Mouse (Mus musculus) kidney, embryonic 15.5 days (tissue): Measurements from ENCODE around the gene Gm28374. TPM values are rescaled to one million over a fixed set of nuclear protein-coding genes. Genes with fewer than 3 reads are reported as not detected.
"Not testable (repeated sequence)": the region's sequence is repeated elsewhere in the genome, so short reads cannot be mapped to it uniquely, and the experiment has no call there.

ENCODE experiments used
- ATAC-seq: fragments of 200-750 bp; cut with Nextera tagmentation; replicated peaks from 2 replicates; pipeline ENCODE4 v1.8.0; 2017; ENCODE audit warnings: moderate TSS enrichment; ENCODE audit not compliant: low FRiP score
- H3K27ac ChIP-seq: fragments of 300-500 bp; sonication (generic); 2 replicates; pipeline ENCODE4 v1.5.1; 2015; ENCODE audit warnings: mild to moderate bottlenecking, inconsistent platforms
- H3K27me3 ChIP-seq: fragments of 300-500 bp; sonication (generic); 2 replicates; pipeline ENCODE4 v1.6.1; 2015; ENCODE audit warnings: inconsistent platforms
- H3K36me3 ChIP-seq: fragments of 300-500 bp; sonication (generic); 2 replicates; pipeline ENCODE4 v1.6.1; 2015; ENCODE audit warnings: inconsistent platforms
- H3K4me1 ChIP-seq: fragments of 300-500 bp; sonication (generic); 2 replicates; pipeline ENCODE4 v1.6.1; 2015; ENCODE audit warnings: inconsistent platforms
- H3K4me2 ChIP-seq: fragments of 300-500 bp; sonication (generic); 2 replicates; pipeline ENCODE4 v1.6.1; 2015; ENCODE audit warnings: moderate library complexity, mild to moderate bottlenecking, inconsistent platforms
- H3K4me3 ChIP-seq: fragments of 300-500 bp; sonication (generic); replicated peaks from 2 replicates; pipeline ENCODE4 v1.5.1; 2015; ENCODE audit warnings: mild to moderate bottlenecking, inconsistent platforms
- H3K9ac ChIP-seq: fragments of 300-500 bp; sonication (generic); 2 replicates; pipeline ENCODE4 v1.6.1; 2015; ENCODE audit warnings: mild to moderate bottlenecking, inconsistent platforms
- H3K9me3 ChIP-seq: fragments of 300-500 bp; sonication (generic); replicated peaks from 2 replicates; pipeline ENCODE4 v1.6.1; 2016; ENCODE audit warnings: inconsistent platforms
- WGBS: fragments of 180-500 bp; shearing (Covaris S2); methylation state at CpG from one replicate; pipeline ENCODE4 v1.1.7; 2015; ENCODE audit warnings: mixed read lengths; 5-methylcytosine and 5-hydroxymethylcytosine counted together
- polyA plus RNA-seq: library from polyadenylated mRNA; unstranded; fragments of >200 nt; fragmentation: Nextera tagmentation; extraction: Ambion mirVana; gene quantifications from 2 replicates; pipeline ENCODE4 v1.2.1, GENCODE M21; 2015

Gm28374 gene
- polyA plus RNA-seq, 1 experiment from 2014 or later, result 1.6 TPM

DNA sequence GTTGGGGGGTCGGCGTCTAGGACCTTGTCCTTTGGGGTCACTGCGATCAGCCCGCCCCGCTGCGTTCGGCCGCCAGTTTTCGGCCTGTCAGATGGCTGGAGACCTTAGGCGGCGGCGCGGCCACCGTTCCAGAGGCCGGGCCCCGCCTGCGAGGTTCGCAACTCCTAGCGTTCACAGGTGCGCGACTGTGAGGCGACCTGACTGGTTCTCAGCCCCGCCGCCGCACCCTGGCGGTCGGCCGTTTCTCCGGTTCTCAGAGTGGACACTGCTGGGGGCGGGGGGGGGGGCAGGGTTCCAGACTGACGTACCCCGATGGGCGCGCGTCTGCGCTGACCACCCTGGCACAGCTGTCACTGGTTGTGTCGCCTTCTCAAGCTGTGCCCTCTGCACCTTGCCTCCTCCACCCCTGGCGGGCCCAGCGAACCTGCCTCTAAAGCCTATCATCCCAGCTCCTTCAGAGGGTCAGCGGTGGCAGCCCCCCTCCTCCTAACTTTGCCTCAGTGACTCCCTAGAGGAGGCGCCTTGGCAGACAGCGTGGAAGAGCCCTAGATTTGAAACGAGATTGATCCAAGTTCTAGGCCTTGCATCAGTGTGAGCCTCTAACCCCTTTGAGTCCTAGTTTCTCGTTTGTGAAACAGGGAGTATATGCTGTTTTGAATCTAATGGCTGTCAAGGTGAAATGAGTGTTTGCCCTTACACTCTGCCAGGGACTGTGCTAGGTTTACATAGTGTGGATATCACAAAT is 34.7 kb downstream of the Gm28374 start:
- peak overlapping the region; percentile 99 for H3K4me3 ChIP-seq
- peak overlapping the region; percentile 99 for H3K27ac ChIP-seq
- 1% methylated on average over 44 of the region's 44 CpGs for WGBS
- peak; percentile 10; the same call in 1 of the 2 replicates for ATAC-seq
- no peaks in the 10 kb centered on the region for H3K27me3 ChIP-seq
- H3K4me1 ChIP-seq, result peaks cover 28% of the 10 kb centered on the region
- no peaks in the 10 kb centered on the region for H3K9me3 ChIP-seq
- H3K36me3 ChIP-seq, result peaks cover 43% of the 10 kb centered on the region
- H3K4me2 ChIP-seq, result peak overlapping the region; percentile 86
- H3K9ac ChIP-seq, result peak overlapping the region; percentile 88

DNA sequence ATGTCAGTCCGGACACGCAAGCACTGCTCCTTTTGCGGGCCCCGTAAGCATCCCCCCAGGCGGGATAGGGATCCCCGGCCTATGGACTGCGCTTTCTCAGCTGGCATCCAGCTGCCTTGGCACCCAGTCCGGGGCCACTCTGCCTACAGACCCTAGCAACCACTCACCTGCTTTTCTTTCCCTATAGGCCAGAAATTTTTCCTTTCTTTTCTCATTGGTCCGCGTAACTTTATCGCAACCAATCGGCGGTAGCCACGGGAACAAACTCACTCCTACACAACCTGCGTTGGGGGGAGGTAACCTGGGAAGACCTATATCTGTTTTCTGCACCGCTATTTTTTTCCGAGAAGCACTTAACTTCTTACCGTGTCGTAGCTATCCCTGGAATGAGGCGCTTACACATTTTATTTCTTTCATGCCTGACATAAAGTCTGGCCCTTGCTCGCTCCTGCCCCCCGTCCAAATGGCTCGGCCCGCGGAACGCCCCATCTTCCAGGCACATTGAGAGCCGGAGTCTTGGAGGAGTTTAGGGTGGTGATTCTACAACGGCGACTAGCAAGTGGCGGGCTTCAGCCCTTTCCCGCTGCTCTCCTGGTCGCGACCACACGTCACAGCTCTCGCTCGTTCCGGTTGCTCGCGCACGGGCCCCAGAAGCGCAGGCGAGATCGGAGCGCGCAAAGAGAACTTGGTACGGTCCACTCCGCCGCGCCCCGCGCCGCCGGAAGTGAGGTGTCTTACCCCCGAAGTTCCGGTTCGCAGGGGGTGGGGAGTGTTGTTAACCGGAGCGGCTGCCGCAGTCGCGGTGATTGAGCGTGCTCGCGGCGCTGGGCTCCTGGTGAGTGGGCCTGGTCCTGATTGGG is 35.5 kb downstream of the Gm28374 start, which contains the start of gene Syvn1:
Gene Syvn1, plus strand, starts transcription at position 283 of the 860 bp plus-strand sequence.
- Histone ChIP-seq H3K4me3 (peak within 1 kb of the TSS; percentile 99), H3K9me3 (no peaks in the 10 kb centered on the region), H3K9ac (peak within 1 kb of the TSS; percentile 88), H3K4me2 (peak within 1 kb of the TSS; percentile 86), H3K27ac (peak within 1 kb of the TSS; percentile 99), H3K36me3 (peaks cover 35% of the 10 kb centered on the region), H3K4me1 (peaks cover 36% of the 10 kb centered on the region), H3K27me3 (no peaks in the 10 kb centered on the region)
- under 1% methylated on average over 65 of the region's 65 CpGs for WGBS
- ATAC-seq, result peak; percentile 91

DNA sequence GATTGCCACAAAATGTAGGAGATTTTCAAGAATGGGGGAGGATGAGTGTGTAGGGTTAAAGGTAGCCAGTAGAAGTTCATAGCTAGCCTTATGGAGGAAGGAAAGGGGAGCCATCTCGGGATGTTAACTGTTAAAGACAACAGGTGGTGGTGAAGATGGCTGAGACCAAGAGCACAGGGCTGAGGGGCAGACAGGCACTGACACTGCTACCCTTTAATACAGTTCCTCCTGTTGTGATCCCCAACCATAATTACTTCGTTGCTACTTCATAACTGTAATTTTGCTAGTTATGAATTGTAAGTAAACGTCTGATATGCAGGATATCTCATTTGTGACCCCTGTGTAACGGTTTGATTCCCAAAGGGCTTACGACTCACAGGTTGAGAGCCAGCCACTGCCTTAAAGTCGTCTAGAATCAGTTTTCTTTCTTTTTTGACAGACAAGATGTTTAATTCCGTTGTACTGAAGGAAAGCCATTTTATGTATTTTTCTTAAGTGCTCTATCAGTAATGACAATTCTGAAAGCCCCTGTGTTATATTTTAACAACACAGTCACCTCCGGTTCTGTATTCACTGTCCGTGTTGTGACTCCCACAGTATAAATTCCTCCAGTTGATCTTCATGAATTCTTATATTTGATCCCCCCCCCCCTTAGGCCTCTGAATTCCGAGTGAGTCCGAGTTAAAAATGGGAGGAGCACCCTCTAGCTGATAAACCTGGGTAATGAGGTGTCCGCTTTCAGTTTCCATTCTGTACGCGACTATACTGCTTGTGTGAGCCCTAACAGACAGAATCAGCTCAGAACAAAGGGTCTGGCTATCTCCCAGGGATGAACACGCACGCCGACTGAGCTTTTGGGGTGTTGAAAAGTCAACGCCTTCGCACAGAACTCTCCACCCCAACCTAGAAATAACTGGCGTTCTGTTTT is 36.4 kb downstream of the Gm28374 start:
- no peaks in the 10 kb centered on the region for H3K27me3 ChIP-seq
- WGBS, result 17% methylated on average over 20 of the region's 20 CpGs
- H3K36me3 ChIP-seq, result peaks cover 26% of the 10 kb centered on the region
- H3K4me1 ChIP-seq, result peaks cover 38% of the 10 kb centered on the region
- peak overlapping the region; percentile 88 for H3K9ac ChIP-seq
- H3K9me3 ChIP-seq, result no peaks in the 10 kb centered on the region
- peak overlapping the region; percentile 99 for H3K27ac ChIP-seq
- no peak for ATAC-seq
- H3K4me3 ChIP-seq, result peak overlapping the region; percentile 99
- peak overlapping the region; percentile 86 for H3K4me2 ChIP-seq

DNA sequence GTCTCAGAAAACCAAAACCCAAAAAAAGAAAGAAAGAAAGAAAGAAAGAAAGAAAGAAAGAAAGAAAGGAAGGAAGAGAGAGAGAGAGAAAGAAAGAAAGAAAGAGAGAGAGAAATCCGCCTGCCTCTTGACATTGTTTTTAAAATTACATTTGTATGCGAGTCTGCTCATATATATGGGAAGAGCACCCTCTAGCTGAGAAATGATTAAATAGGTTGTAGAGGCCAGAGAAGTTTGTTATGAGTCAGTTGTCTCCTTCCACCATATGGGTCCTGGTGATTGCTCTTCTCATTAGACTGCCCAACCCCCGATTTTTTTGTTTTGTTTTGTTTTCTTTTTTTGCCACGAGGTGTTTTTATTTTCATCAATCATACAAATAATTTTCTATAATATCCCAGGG is 38.0 kb downstream of the Gm28374 start:
- H3K27me3 ChIP-seq, H3K9me3 ChIP-seq, ATAC-seq, H3K27ac ChIP-seq, H3K9ac ChIP-seq, H3K4me3 ChIP-seq, H3K4me2 ChIP-seq: not testable (repeated sequence)
- 63% methylated on average over 4 of the region's 4 CpGs for WGBS
- peaks cover 11% of the 10 kb centered on the region for H3K36me3 ChIP-seq
- H3K4me1 ChIP-seq, result peaks cover 38% of the 10 kb centered on the region

DNA sequence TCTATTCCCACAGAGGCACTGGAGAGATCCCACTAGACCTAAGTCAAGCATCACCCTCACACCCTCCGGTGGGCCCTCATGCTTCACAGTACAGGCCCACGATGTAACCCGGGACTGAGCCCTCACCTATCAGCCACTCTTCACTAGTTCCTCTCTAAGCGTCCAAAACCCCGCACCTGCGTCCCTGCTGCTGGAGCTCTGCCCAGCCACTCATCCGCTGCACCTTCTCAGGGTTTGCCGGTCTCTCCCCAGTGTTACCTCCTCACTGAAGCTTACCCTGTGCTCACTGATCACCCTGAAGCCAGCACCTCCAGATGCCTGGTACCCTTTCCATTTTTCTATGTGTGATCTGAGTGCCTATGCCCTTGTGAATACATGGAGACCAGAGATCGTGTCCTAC is 39.8 kb downstream of the Gm28374 start:
- Histone ChIP-seq H3K9ac (0 out of 2 replicates have a peak overlapping the region, but pooled peaks have one; percentile 10), H3K27me3 (no peaks in the 10 kb centered on the region), H3K27ac (peak overlapping the region; percentile 56; the same call in 1 of the 2 replicates), H3K9me3 (no peaks in the 10 kb centered on the region), H3K4me3 (no peak overlapping the region), H3K4me2 (no peak overlapping the region), H3K36me3 (no peaks in the 10 kb centered on the region), H3K4me1 (peaks cover 22% of the 10 kb centered on the region)
- no peak for ATAC-seq
- WGBS, result 83% methylated on average over 9 of the region's 9 CpGs

DNA sequence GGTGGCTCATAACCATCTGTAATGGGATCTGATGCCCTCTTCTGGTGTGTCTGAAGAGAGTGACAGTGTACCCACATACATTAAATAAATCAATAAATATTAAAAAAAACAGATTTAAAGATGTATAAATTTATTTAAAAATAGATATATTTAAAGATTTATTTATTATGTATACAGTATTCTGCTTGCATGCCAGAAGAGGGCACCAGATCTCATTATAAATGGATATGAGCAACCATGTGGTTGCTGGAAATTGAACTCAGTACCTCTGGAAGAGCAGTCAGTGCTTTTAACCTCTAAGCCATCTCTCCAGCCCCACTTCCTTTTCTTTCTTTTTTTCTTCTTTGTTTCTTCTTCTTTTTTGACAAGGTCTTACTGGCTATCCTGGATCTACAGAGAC is 42.1 kb downstream of the Gm28374 start:
- no peak overlapping the region for H3K27ac ChIP-seq

DNA sequence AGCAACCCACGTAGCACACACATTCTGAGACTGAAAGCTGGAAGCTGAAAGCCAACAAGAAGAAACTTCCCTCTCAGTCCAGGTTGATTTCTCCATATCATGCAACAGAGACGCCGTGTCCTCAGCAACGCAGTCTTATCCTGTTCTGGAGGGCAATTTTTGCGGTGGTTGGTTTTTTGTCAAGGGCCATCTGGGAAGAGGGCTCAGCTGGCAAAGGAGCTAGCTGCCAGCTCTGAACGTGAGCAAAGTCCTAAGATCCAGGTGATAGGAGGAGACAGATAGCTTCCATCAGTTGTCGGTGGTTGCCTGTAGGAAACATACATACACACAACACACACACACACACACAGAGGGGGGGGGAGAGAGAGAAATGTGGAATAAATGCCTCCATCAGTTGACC is 43.7 kb downstream of the Gm28374 start:
- H3K9ac ChIP-seq, result no peak overlapping the region
- H3K4me1 ChIP-seq, result peaks cover 11% of the 10 kb centered on the region
- H3K9me3 ChIP-seq, result no peaks in the 10 kb centered on the region
- no peak overlapping the region for H3K4me3 ChIP-seq
- H3K36me3 ChIP-seq, result no peaks in the 10 kb centered on the region
- no peaks in the 10 kb centered on the region for H3K27me3 ChIP-seq
- H3K4me2 ChIP-seq, result no peak overlapping the region
- no peak for ATAC-seq
- 82% methylated on average over 7 of the region's 7 CpGs for WGBS
- no peak overlapping the region for H3K27ac ChIP-seq

More for the DNA sequence above, 42.1 kb downstream of the Gm28374 start:
- no peak overlapping the region for H3K4me2 ChIP-seq
- peaks cover 12% of the 10 kb centered on the region for H3K4me1 ChIP-seq
- no peaks in the 10 kb centered on the region for H3K36me3 ChIP-seq
- no peak overlapping the region for H3K9ac ChIP-seq
- no peaks in the 10 kb centered on the region for H3K27me3 ChIP-seq
- H3K4me3 ChIP-seq, result no peak overlapping the region
- ATAC-seq, result no peak
- no peaks in the 10 kb centered on the region for H3K9me3 ChIP-seq

DNA sequence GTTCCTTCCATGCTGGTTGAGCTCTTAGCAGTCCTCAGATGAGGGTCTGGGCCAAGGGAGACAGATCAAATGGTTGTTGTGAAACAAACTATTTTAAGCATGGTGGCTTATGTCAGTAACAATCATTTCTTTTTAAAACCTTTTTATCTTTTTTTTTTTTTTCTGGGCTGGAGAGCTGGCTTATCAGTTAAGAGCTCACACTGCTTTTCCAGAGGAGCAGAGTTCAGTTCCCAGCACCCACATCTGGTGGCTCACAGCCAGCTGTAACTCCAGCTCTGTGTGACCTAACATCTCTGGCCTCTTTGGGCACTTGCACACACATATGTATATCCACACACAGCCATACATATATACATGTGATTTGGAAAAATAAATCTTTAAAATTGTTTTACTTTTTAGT is 44.4 kb downstream of the Gm28374 start:
- Histone ChIP-seq H3K36me3 (no peaks in the 10 kb centered on the region), H3K4me1 (peaks cover 11% of the 10 kb centered on the region), H3K9me3 (no peaks in the 10 kb centered on the region), H3K9ac (no peak overlapping the region), H3K27me3 (no peaks in the 10 kb centered on the region), H3K4me3 (no peak overlapping the region), H3K4me2 (no peak overlapping the region), H3K27ac (no peak overlapping the region)
- ATAC-seq, result no peak

DNA sequence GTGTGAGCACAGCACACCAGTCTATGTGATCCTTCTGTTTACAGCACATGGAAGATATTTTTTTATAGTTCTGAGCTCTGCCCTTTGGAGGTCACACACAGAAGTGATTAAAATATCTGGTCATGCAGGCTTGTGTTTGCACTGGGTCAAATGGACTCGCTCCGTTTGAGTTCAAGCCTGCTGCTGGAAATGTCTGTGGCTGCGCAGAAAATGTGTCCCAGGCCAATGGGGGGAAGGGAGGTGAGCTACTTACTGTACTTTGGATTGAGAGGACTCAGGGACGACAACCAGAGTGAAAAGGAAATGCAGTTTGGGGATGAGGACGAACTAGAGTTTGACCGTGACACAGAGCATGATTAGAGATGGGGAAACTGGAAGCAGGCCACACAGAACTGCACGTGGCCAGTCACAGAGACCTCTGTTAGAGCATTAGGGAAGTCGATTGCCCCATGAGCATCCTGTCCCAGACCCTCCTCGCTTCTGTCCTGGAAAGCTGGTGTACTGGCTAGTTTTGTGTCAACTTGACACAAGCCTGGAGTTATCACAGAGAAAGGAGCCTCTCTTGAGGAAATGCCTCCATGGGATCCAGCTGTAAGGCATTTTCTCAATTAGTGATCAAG is 46.0 kb downstream of the Gm28374 start:
- Histone ChIP-seq H3K27ac (no peak overlapping the region), H3K4me3 (no peak overlapping the region), H3K4me2 (no peak overlapping the region), H3K4me1 (no peaks in the 10 kb centered on the region), H3K9ac (no peak overlapping the region), H3K27me3 (no peaks in the 10 kb centered on the region), H3K36me3 (no peaks in the 10 kb centered on the region), H3K9me3 (no peaks in the 10 kb centered on the region)
- ATAC-seq, result no peak
- 70% methylated on average over 9 of the region's 9 CpGs for WGBS

DNA sequence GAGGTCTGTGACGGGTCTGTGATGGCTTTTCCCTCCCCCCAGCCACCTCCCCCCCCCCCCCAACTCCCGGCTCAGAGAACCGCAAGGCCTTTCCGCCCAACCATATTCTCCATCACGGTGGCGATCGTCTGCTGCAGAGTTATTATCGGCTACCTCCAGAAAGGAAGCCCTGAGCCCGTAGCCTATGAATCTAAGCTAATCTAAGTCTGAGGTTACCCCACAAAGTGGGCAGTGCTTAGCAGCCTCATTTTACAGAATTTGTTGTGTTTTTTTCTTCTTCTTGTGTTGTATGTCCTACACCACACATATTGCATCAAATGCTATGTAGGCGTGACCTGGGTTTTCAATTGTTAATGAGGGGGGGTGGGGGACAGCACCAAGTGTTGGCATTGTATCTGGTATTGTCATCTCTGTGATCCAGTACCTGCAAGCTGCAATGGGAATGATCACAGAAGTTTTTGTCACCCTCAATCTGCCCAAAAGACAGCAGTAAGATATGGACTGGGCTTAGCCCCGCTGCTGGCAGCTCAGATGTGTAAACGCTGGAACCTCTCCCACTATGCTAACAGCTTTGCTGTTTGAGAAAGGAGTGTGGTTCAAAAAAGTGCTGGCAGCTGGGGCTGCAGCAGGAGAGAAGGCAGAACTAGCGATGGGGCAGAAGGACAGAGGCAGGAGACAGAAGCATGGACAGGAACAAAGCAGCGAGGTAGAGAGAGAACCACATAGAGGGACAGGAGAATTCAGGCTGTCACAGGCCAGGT is 51.4 kb downstream of the Gm28374 start:
- no peaks in the 10 kb centered on the region for H3K9me3 ChIP-seq
- no peak overlapping the region for H3K9ac ChIP-seq
- H3K4me1 ChIP-seq, result no peaks in the 10 kb centered on the region
- WGBS, result 75% methylated on average over 14 of the region's 14 CpGs
- H3K36me3 ChIP-seq, result no peaks in the 10 kb centered on the region
- no peak for ATAC-seq
- no peak overlapping the region for H3K4me2 ChIP-seq
- H3K4me3 ChIP-seq, result no peak overlapping the region
- no peaks in the 10 kb centered on the region for H3K27me3 ChIP-seq
- no peak overlapping the region for H3K27ac ChIP-seq

DNA sequence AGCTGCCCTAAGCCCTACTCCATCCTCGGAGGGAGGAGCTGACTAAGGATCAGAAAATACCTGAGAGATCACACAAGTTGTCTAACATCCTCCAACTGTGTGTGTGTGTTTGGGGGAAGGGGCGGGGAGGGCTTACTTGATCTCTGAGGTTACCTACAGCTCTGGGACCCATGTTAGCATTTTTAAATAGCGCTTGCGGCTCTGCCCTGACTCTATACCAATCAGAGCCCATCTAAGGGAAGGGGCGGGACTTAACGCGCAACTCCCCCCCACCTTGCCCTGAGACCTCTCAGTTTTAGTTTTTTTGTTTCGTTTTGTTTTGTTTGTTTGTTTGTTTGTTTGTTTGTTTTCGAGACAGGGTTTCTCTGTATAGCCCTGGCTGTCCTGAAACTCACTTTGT is 52.6 kb downstream of the Gm28374 start:
- Histone ChIP-seq H3K4me3 (no peak overlapping the region), H3K4me1 (no peaks in the 10 kb centered on the region), H3K9ac (no peak overlapping the region), H3K27ac (no peak overlapping the region), H3K27me3 (no peaks in the 10 kb centered on the region), H3K36me3 (no peaks in the 10 kb centered on the region), H3K9me3 (no peaks in the 10 kb centered on the region), H3K4me2 (no peak overlapping the region)
- 84% methylated on average over 9 of the region's 9 CpGs for WGBS
- ATAC-seq, result no peak
